Mouse (Mus musculus) embryo, embryonic 10 days (tissue): ENCODE results near the gene Thoc6.

Source experiments
- DNase-seq: peaks from one replicate; pipeline ENCODE4 v3.0.0-alpha.2; 2015; ENCODE audit warnings: low spot score

Gene Thoc6

DNA sequence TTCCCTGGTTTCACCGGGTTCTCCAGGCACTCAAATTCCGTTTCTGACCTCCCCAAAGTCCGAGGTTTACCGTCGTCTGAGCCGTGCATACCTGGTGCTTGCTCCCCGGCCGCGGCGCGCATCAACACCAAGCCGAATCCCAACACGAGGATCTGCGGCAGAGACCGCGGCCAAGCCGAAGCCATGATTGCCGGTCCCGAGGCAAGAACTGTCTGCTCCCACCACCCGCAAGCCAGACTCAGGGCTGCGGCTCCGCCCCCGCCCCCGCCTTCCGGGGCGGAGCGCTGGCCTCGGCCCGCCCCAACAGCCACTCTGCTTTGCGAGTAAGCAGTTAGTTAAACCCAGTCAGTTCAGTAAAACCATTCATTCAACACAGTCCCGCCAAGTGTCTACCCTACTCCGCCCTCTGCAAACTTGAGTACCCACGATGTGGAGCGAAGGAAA lies 3.6 kb upstream of the Thoc6 start, which contains the start of gene Tnfrsf12a:
Gene Tnfrsf12a, minus strand, starts transcription at position 233 of the 444 bp plus-strand sequence.
- peak; percentile 82 for DNase-seq

DNA sequence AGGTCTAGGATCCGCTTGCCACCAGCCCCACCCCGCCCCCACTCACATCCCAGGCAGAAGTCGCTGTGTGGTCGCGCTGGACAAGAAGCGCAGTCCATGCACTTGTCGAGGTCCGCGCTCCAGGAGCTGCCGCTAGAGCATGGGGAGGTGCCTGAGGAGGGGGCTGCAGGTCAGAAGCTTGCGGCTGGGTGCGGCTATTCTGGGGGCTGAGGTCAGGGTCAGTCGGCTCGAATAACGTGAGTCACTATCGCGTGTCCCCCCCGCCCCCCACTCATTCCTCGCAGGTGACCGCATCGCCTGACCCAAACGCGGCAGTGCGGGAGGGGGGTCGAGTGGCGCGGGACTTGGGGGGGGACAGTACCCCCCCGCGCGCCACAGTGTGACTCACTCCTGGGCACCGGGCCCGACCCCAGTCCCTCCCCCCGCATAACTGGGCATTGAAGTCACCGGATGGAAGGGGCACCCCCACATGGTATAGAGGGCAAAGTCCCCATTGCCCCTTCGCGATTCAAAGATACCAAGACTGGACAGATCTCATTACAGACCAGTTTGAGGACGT lies 2.9 kb upstream of the Thoc6 start:
- DNase-seq, result peak; percentile 57

DNA sequence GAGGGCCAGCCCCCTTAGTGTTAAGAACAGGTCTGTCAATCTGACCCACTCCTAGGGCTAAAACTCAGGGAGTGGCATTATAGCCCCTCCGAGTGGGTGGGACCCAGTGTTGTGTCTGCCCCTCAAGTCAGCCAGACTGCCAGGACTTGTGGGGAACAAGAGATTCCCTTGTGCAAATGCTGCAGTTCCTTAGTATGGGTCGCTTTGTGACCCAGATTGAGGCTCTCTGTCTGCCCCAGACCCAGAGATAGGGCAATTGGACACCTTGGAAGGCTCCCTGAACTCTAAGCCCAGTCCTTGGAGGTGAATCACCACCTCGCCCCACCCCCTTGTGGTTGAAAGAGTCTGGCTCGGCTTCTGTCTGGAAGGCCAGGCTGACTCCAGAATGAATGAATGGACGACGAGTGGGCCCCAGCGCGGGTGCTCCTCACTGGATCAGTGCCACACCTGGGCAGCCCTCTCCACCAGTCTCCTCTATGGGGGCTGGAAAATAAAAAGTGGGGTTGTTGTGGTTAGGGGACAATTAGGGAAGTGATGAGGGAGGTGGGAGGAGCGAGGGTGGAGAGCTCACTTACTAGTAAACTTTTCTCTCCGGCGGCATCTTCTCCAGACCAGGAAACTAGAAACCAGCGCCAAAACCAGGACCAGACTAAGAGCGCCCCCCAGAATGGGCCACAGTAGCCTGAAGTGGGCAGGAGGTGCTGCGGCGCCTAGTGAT lies 2.0 kb upstream of the Thoc6 start:
- peak; percentile 54 for DNase-seq

DNA sequence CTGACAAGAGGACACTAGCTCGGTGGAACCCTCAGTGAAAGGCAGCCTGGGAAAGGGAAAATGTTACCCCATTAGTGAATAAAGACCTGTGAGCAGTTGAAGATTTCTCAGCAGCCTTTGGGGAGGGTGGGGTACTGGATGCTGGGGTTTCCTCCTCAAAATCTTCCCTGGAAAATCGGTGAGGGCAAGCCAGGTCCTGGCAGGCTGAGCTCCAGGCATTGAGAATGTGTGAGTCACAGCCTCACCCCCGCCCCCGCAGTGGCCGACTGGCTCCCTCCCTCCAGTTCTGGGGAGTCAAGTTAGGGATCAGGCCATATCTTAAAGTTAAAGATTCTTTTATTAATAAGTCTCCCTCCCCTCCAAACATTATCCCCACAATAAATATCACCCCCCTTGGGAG lies 1.4 kb upstream of the Thoc6 start:
- DNase-seq, result no peak

DNA sequence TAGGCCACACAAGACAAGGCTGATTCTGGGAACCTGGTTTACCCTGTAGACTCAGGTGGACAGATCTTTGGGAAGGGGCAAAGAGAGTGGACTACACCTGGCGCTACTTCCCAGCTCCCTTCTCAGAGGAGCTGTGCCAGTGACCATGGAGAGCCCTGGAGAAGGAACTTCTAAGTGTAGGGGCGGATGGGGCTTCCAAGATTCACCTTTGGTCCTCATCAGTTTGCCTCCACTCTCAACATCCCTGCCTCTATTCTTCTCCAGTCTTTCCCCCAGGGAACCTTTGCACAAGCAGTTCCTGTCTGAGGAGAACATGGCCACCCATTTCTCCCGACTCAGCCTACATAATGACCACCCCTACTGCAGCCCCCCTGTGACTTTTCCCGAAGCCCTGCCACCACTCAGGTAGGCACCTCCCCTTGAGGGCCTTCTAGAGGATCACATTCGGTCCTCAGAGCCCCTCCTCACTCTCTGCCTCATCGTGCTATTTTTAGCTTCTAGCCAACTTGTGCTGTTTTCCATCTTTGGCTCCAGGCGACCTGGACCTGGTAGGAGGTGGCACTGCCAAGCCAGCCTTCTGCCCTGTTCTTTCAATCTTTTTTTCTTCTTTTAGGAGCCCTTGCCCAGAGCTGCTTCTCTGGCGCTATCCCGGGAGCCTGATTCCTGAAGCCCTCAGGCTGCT lies 730 bp upstream of the Thoc6 start:
- no peak for DNase-seq

DNA sequence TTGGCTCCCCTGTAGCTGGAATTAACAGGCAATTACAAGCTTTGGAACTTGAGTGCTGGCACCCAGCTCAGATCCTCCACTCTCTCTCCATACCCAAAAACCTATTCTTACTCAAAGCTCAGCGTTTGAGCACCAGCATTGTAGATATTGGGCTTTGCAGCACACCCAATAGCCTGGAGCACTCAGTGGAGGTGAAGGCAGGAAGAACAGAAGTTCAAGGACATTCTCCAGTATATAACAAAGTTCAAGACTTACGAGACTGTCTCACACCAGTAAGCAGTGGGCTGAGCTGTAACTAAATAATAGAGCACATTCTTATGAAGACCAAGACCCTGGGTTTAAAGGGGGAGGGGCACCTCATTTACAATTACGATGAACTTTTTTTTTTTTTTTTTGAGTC lies 921 bp downstream of the Thoc6 start:
- no peak for DNase-seq

DNA sequence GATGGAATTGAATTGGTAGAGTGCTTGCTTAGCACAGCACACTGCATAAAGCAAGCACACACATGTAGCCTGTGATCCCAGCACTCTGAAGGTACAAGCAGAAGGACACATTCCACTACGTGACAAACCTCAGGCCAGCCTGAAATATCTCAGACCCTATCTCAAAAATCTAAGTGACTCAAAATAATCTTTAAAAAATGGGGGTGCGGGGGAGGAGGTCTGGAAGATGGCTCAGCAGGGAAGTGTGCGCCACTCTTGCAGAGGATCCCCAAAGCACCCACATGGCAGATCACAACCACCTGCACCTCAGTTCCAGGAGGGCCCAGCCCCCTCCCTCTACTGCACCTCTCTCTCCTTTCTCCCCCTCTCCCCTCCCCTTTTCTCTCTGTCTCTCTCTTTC lies 2.2 kb downstream of the Thoc6 start:
- no peak for DNase-seq

DNA sequence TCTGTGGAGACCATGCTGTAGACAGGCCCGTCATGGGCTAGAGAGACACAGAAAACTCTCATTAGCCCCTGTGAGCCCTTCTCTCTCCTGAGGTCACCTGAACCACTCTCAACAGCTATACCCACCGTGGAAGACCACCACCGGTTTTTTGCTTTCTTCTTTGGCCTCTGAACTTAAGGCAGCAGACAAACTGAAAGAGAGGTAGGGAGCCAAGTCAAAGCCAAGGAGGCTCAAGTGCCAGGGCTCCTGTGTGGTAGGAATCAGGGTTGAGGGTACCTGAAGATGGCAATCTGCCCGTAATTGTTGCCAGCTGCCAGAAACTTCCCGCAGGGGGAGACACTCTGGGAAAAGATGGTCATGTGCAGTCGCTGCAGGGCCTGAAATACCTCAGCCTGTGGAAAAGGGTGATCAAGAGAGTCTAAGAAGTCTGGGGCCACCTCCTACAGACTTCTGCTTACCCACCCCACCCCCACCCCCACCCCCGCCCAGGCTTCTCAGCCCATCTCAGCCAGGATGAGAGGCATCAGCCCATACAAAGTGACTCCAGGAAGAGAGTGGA lies 3.1 kb downstream of the Thoc6 start:
- DNase-seq, result no peak

DNA sequence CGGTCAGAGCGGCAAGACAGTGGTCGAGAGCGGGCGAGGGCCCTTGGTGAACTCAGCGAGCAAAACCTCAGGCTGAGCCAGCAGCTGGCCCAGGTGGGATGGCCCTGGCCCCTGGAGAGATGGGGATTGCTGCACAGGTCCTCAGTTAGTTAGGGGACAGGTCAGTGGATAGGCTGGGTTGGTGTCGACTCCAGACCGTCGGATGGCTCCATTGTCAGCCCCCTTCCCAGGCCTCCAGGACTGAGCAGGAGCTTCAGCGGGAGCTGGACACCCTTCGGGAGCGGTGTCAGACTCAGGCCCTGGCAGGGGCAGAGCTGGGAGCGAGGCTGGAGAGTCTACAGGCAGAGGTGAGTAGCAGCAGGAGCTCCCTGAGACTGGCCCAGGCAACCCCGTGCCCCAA lies 8.2 kb downstream of the Thoc6 start:
- DNase-seq, result no peak

DNA sequence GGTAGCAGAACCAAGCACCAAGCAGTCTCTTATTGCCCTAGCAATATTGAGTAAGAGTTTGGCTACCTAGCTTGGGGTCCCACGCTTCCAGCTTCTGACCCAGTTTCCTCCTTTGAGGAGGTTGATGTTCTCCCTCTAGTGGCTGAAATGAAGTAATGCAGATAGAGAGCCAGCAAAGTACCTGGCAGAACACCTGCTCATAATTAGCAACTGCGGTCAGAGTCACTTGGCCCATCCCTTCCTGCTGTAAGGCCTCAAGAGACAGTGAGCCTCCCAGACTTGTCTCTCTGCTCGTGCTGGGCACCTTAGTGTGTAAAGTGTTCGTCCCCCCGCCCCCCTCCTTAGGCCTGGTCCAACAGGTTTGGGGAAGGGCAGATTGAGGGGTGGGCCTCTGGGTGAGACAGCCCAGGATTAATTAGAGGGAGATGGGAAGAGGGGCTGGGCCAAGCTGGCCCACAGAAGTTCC lies 9.1 kb downstream of the Thoc6 start:
- DNase-seq, result peak; percentile 73

DNA sequence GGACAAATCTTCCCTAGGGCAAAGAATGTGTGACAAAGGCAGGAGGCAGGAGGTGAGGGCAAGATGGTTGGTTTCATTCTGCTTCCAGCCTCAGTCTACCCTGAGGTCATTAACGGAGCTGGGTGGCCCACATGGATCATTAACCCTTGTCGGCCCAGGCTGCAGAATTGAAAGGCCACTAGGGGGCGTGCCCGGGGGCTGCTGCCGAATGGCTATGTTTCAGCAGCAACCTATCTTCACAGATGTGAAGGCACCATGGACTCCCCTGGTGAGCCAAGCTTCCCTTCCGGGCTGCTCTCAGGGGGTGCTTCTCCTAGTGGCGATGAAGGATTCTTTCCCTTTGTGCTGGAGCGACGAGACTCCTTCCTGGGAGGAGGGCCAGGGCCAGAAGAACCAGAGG lies 12.2 kb downstream of the Thoc6 start:
- no peak for DNase-seq

DNA sequence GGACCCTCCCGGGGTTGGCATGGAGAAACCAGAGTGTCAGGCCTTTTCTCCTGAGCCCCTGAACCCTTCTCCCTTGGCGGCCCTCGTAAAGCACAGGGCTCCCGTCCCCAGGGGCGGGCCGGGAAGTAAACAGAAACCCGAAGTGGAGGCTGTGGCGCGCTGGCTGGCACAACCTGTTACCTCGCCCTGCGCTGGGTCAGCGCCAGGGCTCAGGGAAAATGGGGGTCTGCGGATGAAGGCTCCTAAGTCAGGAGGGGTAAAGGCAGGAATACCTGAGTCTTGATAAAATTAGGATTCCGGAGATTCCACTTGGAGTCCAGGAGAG lies 12.8 kb downstream of the Thoc6 start:
- no peak for DNase-seq

DNA sequence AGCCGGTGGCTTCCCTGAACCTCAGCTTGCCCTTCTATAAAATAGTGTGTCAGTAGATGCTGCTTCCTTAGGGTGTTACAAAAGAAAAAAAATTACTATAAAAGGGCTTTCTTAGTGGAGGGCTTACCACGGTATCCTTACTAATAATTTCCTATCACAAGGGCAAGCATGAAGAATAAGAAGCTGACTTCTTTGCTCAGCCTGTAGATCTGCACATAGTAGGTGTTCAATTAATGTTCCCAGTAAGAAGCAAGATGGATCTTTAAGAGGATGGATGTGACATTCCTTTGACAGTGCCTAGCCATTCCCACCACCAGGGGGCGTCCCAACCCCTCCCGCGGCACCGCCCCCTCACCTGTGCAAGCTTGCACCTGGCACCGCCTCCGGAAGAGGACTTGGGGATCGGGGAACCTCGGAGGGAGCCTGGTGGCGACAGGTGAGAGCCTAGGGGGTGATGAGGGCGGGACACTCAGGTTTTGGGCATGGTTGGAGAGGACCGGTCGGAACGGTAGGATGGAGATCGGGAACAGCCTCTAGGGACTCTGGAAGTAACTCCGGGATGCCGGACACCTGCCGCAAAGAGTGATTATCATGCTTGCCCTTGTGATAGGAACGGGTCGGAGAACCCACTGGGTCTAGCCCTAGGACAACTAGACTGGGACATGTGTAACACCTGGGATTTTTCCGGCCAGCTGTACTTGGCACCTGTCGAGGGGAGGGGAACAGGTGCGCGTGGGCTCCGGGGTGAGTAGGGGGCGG lies 13.4 kb downstream of the Thoc6 start, which contains the start of gene Bicdl2:
Gene Bicdl2, plus strand, starts transcription at position 390 of the 759 bp plus-strand sequence.
- DNase-seq, result no peak

DNA sequence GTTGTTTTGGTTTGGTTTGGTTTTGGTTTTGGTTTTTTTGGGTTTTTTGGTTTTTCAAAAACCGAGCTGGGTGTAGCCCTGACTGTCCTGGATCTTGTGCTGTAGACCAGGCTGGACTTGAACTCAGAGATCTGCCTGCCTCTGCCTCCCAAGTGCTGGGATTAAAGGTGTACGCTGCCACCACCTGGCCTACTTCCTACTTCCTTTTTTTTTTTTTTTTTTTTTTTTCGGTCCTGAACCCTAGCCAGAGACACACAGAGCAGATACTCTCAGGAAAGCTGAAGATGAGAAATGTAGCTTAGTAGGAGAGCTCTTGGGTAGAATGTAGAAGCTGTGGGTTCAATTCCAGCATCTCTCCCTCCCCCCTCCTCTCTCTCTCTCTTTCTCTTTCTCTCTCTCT lies 15.2 kb downstream of the Thoc6 start:
- no peak for DNase-seq

DNA sequence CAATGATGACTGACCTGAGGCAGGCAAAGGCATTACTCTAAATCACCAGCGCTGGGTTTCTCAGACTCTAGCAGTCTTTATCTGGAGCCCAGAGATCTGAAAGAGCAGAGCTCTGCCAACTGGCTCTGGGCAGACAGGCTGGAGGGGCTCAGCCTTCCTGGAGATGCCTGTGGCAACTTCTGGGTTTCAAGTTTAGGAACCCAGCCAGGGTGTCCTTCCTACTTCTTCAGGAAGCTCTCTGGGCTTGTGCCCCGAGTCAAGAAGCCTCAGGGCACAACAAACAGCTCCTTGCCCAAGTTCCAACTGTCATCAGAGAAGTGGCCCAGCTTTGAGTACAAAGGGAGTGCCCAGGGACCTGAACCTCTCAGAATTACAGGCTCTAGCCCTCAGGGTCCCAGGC lies 19.3 kb downstream of the Thoc6 start:
- DNase-seq, result no peak

DNA sequence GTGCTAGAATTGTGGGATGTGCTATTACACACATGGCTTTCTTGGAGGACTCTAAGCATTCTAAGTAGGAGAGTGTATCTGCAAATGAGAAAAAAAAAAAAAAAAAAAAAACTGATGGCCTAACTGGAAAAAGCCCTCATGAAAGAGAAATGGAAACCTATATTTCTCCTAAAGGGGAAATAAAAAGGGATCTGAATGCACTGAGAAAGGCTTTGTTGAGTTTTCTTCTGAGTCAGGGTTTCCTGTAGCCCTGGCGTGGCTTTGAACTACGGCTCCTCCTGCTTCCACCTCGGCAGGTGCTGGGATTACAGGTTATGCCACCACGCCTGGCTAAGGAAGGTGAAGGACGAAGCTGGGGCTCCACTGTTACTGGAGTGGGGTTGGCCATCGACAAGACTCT lies 19.7 kb downstream of the Thoc6 start:
- DNase-seq, result no peak

DNA sequence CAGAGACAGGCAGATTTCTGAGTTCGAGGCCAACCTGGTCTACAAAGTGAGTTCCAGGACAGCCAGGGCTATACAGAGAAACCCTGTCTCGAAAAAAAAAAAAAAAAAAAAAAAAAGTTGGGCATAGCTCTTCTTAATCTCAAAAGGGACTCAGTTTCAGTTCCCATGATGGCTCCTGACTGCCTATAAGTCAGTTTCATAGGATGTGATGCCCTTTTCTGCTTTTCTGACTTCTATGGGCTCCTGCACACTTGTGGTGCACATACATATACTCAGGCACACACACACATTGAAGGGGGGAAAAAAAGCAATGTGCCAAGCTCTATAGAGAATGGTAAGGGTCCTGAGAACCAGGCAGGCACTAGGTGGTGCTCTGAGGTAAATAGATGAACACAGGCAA lies 20.4 kb downstream of the Thoc6 start:
- DNase-seq, result no peak

DNA sequence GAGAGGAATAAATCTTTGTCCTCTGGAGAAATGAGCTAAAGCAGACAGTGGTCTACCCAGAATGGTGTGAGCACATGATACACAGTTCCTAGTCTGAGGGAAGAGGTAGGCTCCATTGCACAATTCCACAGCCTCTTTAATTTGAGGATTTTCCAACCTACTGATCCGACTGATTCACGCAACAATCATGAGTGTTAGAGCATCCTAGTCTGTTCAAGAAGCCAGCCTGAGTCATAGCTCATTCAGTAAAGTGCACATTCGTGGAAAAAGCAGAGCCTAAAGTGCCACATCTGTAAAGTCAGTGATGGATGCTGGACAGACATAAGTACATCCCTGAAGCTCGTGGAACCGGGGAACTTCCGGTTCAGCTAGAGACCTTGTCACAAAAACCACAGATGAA lies 22.3 kb downstream of the Thoc6 start:
- DNase-seq, result no peak

DNA sequence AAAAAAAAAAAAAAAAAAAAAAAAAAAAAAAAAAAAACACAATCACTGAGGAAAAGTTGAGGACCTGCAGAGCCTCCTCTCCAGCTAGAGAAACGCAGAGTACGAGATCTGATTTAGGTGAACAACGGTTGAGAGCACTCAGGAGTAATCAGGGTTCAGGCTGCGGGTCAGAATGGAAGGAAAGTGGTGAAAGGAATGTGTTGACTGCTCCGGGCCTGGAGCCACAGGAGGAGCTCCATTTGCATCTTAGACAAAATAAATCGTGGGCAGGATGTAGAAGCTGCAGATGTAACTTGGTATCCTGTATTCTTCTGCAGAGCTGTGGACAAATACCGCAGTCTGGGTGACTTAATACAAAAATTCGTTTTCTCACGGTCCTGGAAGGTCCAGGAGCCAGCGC lies 27.8 kb downstream of the Thoc6 start:
- DNase-seq, result no peak

DNA sequence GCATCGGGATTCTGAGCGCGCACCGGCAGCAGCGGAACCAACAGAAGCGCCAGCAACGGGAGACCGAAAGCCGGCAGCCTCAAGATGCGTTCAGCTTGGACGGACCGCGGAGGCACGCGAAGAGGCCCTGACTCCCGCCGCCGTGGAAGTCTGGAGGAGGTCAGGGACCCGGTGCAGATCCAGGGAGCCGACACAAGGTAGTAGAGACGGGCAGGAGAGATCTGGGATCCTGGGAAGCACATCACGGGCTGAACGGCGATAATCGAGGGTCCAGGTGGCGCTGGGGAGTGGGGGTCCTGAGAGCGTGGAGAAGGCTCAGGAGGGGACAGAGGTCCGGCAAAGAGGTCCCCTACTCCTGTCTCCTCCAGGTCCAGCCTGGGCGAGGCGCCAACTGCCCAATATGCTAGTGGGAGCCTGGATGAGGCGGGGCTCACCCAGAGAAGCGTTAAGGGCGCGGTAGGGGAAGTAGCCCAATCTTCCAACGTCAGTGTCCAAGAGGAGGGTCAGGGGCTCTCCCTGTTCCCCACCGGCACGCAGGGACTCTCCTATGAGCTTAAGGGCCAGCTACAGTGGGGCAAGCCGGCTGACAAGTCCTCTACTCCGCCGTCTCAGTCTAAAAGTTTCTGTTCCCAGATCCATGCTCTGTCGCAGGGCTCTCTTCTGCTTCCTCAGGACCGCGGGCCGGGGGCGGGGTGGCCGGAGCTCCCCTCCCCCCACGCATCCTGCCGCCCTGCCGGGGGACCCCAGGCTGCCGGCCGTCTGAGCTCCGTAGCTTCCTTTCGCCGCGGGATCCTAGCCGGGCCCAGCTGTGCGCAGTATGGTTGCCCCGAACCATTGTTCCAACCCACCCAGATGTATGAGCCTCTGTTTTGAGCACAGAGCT lies 28.8 kb downstream of the Thoc6 start, which contains the start of gene Mmp25:
Gene Mmp25, minus strand, starts transcription at position 665 of the 883 bp plus-strand sequence.
- DNase-seq, result peak; percentile 38

DNA sequence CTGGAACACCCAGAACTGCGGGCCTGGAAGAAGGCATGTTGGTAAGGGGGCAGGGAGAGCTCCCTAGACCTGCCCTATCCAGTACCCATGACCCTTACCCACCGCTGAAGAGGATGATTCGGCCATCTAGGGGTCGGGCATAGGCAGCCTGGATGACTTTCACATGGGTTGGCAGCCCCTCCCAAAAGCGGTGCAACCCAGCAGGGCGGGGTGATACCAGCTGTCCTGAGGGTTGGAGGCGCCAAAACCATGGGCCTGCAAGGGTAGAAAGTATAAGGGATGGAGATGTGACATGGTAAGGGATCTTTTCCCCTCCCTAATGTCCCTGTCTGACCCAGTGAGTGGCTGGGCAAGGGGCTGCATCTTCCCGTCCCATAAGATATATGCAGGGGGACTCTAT lies 42.4 kb downstream of the Thoc6 start:
- DNase-seq, result no peak
